Mouse (Mus musculus) embryonic facial prominence, embryonic 11.5 days (tissue): ENCODE data around the gene Olfr199. TPM values are rescaled to one million over a fixed set of nuclear protein-coding genes. Genes with fewer than 3 reads are reported as not detected.
"Not testable (repeated sequence)": the region's sequence is repeated elsewhere in the genome, so short reads cannot be mapped to it uniquely, and the experiment has no call there.

ENCODE experiments used
- ATAC-seq: fragments of 200-750 bp; cut with Nextera tagmentation; replicated peaks from 2 replicates; pipeline ENCODE4 v1.8.0; 2017; ENCODE audit warnings: low read depth; ENCODE audit not compliant: insufficient number of reproducible peaks, low FRiP score, low TSS enrichment
- DNase-seq: peaks from one replicate; pipeline ENCODE4 v3.0.0-alpha.2; 2015; ENCODE audit warnings: low spot score
- H3K27ac ChIP-seq: fragments of 300-500 bp; sonication (generic); replicated peaks from 2 replicates; pipeline ENCODE4 v1.5.1; 2014; ENCODE audit warnings: mild to moderate bottlenecking, low read depth, low read length, control low read depth
- H3K27me3 ChIP-seq: fragments of 300-500 bp; sonication (generic); 2 replicates; pipeline ENCODE4 v1.6.1; 2014; ENCODE audit warnings: mild to moderate bottlenecking, low read length, moderate library complexity, mixed read lengths; ENCODE audit not compliant: control insufficient read depth, insufficient read depth
- H3K36me3 ChIP-seq: fragments of 300-500 bp; sonication (generic); replicated peaks from 2 replicates; pipeline ENCODE4 v1.6.1; 2014; ENCODE audit warnings: low read depth, mild to moderate bottlenecking, low read length, moderate library complexity, mixed read lengths; ENCODE audit not compliant: control insufficient read depth, insufficient read depth
- H3K4me1 ChIP-seq: fragments of 300-500 bp; sonication (generic); 2 replicates; pipeline ENCODE4 v1.6.1; 2014; ENCODE audit warnings: low read length, mixed read lengths; ENCODE audit not compliant: control insufficient read depth, insufficient read depth
- H3K4me2 ChIP-seq: fragments of 300-500 bp; sonication (generic); 2 replicates; pipeline ENCODE4 v1.6.1; 2014; ENCODE audit warnings: low read depth, mild to moderate bottlenecking, control low read depth, low read length, moderate library complexity
- H3K4me3 ChIP-seq: fragments of 300-500 bp; sonication (generic); 2 replicates; pipeline ENCODE4 v1.5.1; 2014; ENCODE audit warnings: low read depth, low read length, control low read depth
- H3K9ac ChIP-seq: fragments of 300-500 bp; sonication (generic); replicated peaks from 2 replicates; pipeline ENCODE4 v1.6.1; 2014; ENCODE audit warnings: mild to moderate bottlenecking, control low read depth, low read length
- H3K9me3 ChIP-seq: fragments of 300-500 bp; sonication (generic); replicated peaks from 2 replicates; pipeline ENCODE4 v1.6.1; 2016; ENCODE audit warnings: mild to moderate bottlenecking, low read length, inconsistent platforms, mixed read lengths; ENCODE audit not compliant: control insufficient read depth
- WGBS: fragments of 180-500 bp; shearing (Covaris S2); extraction: QIAGEN DNeasy Blood & Tissue Kit; methylation state at CpG from one replicate; pipeline ENCODE4 v1.1.7; 2014; 5-methylcytosine and 5-hydroxymethylcytosine counted together
- polyA plus RNA-seq: library from polyadenylated mRNA; unstranded; fragments of >200 nt; fragmentation: Nextera tagmentation; extraction: Ambion mirVana; gene quantifications from 2 replicates; pipeline ENCODE4 v1.2.1, GENCODE M21; 2014

The Olfr199 gene
- not detected in 2 replicates for polyA plus RNA-seq

GRCm38 (mm10) chr16:59219667-59220066, at the start of gene Olfr199:
TSS of gene Olfr199 (minus strand) at chr16:59219767.
- not testable (repeated sequence) for H3K27me3 ChIP-seq, ATAC-seq, H3K36me3 ChIP-seq, H3K4me2 ChIP-seq, H3K27ac ChIP-seq, H3K4me3 ChIP-seq, H3K4me1 ChIP-seq, H3K9me3 ChIP-seq, H3K9ac ChIP-seq, DNase-seq
- WGBS: 71% methylated on average over 1 of the region's 1 CpGs

- DNase-seq, H3K4me1 ChIP-seq, H3K9ac ChIP-seq, H3K4me3 ChIP-seq, H3K9me3 ChIP-seq, H3K27me3 ChIP-seq, H3K27ac ChIP-seq, H3K4me2 ChIP-seq, ATAC-seq, H3K36me3 ChIP-seq: not testable (repeated sequence)
- 76% methylated on average over 4 of the region's 4 CpGs for WGBS
Observed at GRCm38 (mm10) chr16:59269097-59269496, 49.5 kb upstream of the Olfr199 start.

GRCm38 (mm10) chr16:59249684-59250083, 30.1 kb upstream of the Olfr199 start:
- Histone ChIP-seq H3K36me3 (no peaks in the 10 kb centered on the region), H3K27ac (no peak overlapping the region), H3K9me3 (no peaks in the 10 kb centered on the region), H3K9ac (no peak overlapping the region), H3K4me1 (no peaks in the 10 kb centered on the region), H3K27me3 (no peaks in the 10 kb centered on the region), H3K4me3 (no peak overlapping the region), H3K4me2 (no peak overlapping the region)
- DNase-seq (no peak), ATAC-seq (no peak)
- 88% methylated on average over 17 of the region's 17 CpGs for WGBS

- WGBS: 91% methylated on average over 3 of the region's 3 CpGs
- H3K4me3 ChIP-seq, ATAC-seq, H3K9me3 ChIP-seq, H3K4me1 ChIP-seq, H3K27ac ChIP-seq, H3K36me3 ChIP-seq, H3K4me2 ChIP-seq, DNase-seq, H3K9ac ChIP-seq, H3K27me3 ChIP-seq: not testable (repeated sequence)
Observed at GRCm38 (mm10) chr16:59217861-59218260, 1.7 kb downstream of the Olfr199 start.

GRCm38 (mm10) chr16:59203433-59203832, 16.1 kb downstream of the Olfr199 start, which contains the start of gene Olfr198:
TSS of gene Olfr198 (minus strand) at chr16:59203533.
- H3K4me2 ChIP-seq, H3K9me3 ChIP-seq, H3K27me3 ChIP-seq, DNase-seq, H3K9ac ChIP-seq, H3K27ac ChIP-seq, H3K4me3 ChIP-seq, H3K4me1 ChIP-seq, ATAC-seq, H3K36me3 ChIP-seq: not testable (repeated sequence)
- 73% methylated on average over 1 of the region's 1 CpGs for WGBS

GRCm38 (mm10) chr16:59170354-59170753, 49.2 kb downstream of the Olfr199 start, which contains the start of gene Olfr196:
TSS of gene Olfr196 (minus strand) at chr16:59170454.
- H3K36me3 ChIP-seq: no peaks in the 10 kb centered on the region
- H3K9me3 ChIP-seq: no peaks in the 10 kb centered on the region
- no peak within 1 kb of the TSS for H3K27ac ChIP-seq
- H3K4me3 ChIP-seq: no peak within 1 kb of the TSS
- no peaks in the 10 kb centered on the region for H3K4me1 ChIP-seq
- H3K9ac ChIP-seq: no peak within 1 kb of the TSS
- no peak within 1 kb of the TSS for H3K4me2 ChIP-seq
- WGBS: 64% methylated on average over 3 of the region's 3 CpGs
- DNase-seq (no peak), ATAC-seq (no peak)
- H3K27me3 ChIP-seq: no peaks in the 10 kb centered on the region

Other genes with a start within 250 kb of the Olfr199 start
- not detected in 2 replicates for gene Olfr183, start 224.4 kb downstream of the Olfr199 start, polyA plus RNA-seq
- not detected in 2 replicates for gene Olfr186, start 189.5 kb downstream of the Olfr199 start, polyA plus RNA-seq
- gene Olfr187, start 180.0 kb downstream of the Olfr199 start, polyA plus RNA-seq: not detected in 2 replicates
- gene Olfr190, start 141.8 kb downstream of the Olfr199 start, polyA plus RNA-seq: not detected in 2 replicates
- gene Olfr191, start 129.9 kb downstream of the Olfr199 start, polyA plus RNA-seq: not detected in 2 replicates
- gene Olfr193, start 107.9 kb downstream of the Olfr199 start, polyA plus RNA-seq: not detected in 2 replicates
- gene Olfr194, start 98.7 kb downstream of the Olfr199 start, polyA plus RNA-seq: not detected in 2 replicates
- gene Olfr195, start 72.7 kb downstream of the Olfr199 start, polyA plus RNA-seq: not detected in 2 replicates
- not detected in 2 replicates for gene Olfr196, start 49.3 kb downstream of the Olfr199 start, polyA plus RNA-seq
- gene Olfr198, start 16.2 kb downstream of the Olfr199 start, polyA plus RNA-seq: not detected in 2 replicates
- gene Olfr201, start 52.9 kb upstream of the Olfr199 start, polyA plus RNA-seq: not detected in 2 replicates
- gene Olfr202, start 67.0 kb upstream of the Olfr199 start, polyA plus RNA-seq: not detected in 2 replicates
- gene Olfr203, start 79.1 kb upstream of the Olfr199 start, polyA plus RNA-seq: not detected in 2 replicates
- not detected in 2 replicates for gene Olfr204, start 98.5 kb upstream of the Olfr199 start, polyA plus RNA-seq
- gene Olfr205, start 111.4 kb upstream of the Olfr199 start, polyA plus RNA-seq: not detected in 2 replicates
- gene Olfr206, start 129.5 kb upstream of the Olfr199 start, polyA plus RNA-seq: not detected in 2 replicates
- not detected in 2 replicates for gene Olfr209, start 144.2 kb upstream of the Olfr199 start, polyA plus RNA-seq
- 0.20 and 0.22 TPM in 2 replicates for gene Gabrr3, start 187.6 kb upstream of the Olfr199 start, polyA plus RNA-seq